Mouse (Mus musculus) frontal cortex, postnatal 25 days (tissue): Measurements from ENCODE around the gene Agbl3.

Experiments
- DNase-seq, 2 experiments: peaks; one replicate each; pipeline ENCODE4 v3.0.0; 2022; ENCODE audit warnings: low spot score in 2 of 2

The Agbl3 gene

DNA sequence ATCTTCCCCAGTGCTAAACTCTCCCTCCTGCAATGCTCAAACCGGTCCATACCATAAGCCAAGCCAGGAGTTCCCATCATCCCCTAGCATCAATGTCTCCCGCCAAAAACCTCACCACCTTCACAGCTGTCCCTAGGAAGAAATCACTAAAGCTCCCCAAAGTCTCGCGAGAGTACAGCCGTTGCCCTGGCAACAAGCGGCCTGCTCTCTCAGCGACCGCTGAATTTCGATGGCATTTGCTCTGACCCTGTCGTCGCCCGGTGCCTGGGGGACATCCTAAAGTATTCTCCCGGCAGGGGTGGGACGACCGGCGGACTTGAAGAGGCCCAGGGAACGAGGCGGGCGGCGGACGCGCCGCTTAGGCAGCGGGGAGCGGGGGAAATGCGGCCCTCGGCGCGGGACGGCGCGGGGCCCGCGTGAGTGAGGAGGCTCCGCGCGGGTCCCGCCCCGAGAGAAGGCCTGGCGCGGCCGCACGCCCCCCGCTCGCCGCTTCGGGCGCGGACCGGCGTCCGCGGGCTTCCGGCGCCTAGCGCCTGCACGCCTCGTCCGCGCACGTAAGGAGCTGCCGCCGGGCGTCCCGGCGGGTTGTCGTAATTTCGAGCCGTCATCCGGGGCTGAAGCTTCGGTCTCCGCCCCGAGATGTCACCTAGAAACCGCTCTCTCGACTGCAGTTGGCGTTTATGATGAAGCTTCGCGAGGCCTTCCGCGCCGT is at the start of gene Agbl3:
Gene Agbl3, plus strand, starts transcription at position 202 of the 712 bp plus-strand sequence.
- DNase-seq: peak; percentile 88 to 92

DNA sequence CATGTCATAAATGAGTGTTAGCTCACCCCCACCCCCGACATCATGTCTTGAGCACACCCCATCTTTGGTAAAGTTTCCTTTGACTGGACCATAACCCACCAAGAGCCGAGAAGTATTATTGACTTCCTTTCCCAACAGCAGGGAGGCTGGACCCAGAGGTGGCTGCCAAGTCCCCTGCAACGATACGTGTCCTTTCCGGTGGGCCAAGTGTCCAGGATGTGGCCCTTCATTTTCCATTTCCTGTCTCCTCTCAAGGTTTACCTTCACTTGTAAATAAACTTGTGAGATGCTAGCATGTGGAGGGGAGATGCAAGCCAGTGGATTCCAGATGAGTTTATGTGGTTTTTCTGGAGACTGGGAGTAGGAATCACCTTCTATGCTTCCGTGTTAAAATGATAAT is 49.2 kb upstream of the Agbl3 start:
- DNase-seq: no peak

DNA sequence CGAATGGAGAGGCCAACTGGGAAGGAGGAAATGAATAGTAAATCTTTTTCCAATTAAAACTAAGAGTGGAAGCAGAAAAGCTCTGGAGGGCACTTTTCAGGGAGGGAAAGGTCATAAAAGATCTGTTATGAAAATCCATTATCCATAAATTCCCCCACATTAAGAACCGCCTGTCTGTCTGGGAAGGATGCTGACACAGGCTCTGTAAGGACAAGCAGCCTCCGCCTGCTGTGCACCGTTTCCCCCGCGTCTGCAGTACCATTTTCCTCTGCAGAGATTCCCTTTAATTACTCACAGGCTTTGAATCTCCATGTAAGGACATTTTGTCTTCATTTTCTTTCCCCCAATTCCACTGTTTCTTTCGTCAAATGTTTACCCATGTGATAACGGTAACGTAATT is 48.7 kb upstream of the Agbl3 start:
- no peak for DNase-seq

DNA sequence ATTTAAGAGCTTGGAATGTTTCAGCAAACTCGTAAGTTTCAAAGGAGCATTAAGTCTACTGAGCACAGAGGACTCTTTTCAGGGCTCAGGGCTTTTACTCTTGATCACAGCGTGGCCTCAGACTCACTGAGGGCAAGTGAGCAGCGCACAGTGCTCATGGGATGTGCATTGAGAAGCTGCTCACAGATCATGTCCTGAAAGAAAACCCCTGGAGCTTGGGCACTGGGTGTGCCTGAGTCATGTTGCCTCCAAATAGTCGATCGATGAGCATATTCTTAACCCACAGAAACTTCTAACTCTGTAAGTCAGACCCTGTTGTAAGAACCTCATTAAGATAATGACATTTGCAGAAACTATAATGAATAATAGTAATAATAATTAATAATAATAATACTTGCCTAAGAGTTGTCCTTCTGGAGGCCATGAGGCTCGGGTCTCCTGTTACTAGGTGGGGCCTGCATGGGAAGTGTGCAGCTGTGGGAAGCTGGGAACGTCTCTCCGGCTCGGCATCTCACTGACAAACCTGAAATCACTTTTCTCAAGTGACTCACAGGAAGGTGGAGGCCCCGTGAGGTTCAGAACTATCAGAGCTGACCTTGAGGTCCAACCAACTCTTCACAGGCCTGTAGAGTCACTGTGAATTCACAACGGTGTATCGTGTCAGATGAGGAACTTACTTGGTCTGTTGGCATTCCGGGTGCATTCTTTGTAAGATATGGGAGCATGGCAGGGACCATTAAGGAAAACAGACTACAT is 45.1 kb upstream of the Agbl3 start:
- DNase-seq: no peak

DNA sequence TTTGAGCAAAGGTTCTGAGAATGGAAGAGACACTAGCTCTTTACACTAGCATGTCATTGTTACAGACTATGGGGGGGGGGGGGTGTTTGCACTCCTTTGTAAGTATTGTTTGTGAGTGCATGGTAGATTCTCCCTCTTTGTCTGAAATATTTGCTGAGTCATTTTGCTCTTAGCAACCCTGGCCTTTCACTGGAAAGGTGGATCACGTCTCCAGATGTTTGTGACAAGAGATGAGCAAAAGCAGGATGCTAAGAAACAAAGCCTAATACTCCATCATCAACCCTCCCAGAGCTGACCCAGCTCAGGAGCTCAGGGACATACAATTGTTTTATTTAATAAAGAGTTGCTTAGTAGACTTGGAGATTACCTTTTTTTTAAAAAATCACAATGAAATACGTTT is 43.3 kb upstream of the Agbl3 start:
- DNase-seq: no peak

DNA sequence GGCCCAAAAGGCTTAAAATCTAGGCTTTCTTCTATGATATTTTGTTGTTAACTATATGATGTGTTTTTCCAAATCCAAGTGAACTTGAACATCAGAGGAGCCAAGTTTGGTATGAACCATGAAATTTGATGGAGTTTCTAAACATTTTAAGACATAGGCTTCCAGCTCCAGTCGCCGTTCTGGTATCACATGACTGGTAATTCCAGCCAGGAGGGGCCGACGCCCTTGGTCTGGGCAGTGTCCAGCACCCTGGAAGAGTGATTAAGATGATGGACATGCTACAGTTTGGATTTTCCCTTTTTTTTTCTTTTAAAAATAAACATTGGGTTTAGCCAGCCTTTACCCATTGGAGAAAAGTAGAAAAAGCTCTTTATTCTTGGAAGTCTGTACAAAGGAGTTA is 36.3 kb upstream of the Agbl3 start:
- DNase-seq: no peak

DNA sequence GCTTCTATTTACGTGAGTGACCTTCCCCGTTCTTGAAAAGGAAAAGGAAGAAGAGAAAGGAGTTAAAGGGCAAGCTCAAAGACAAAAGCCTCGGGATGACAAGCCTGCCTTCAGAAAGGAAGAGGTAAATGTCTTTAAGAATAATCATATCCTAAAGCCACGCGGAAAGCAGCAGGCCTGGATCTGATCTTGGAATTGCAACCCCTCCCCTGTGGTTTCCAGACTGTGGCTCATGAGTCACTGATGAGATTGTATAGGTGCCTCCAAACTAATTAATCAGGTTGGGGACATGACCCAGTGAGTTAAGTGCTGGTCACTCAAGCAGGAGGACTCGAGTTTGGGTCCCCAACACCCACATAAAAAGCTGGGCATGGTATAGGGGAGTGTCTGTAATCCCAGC is 32.4 kb upstream of the Agbl3 start:
- no peak for DNase-seq

DNA sequence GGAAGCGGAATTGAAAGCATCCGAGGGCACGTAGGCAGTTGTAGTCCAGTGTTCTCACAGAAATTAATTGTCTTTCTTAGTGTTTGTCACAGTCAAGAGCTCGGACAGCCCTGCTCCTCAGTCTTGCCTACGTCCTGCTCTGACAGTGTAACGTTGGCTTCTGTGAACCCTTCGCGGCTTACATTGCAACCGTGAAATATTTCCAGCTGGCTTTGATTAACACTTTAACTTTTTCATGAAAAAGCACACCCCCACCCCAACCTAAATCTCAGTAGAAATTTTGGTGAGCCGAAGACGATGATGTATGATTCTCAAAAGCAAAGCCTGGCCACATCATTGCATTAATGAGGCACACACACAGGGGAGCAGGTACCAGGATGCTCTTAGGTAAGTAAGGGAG is 31.7 kb upstream of the Agbl3 start:
- DNase-seq: no peak

DNA sequence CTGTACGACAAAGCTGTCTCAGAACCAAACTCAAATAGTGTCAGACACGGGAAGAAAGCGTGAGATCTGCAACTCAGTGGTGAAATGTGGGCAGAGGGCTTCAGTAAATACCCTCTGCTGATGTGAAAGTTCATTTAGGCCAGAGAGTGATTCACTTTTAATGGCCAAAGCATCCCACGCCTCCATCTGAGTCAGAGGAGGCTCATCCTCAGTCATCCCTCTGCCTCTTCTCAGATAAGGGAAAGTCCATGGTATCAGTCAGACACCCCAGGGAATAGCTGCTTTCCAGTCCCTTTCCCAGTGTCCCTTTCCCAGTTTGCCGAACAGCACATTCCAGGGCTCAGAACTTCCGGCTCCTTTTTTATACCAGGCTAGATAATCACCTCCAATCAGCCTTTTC is 30.7 kb upstream of the Agbl3 start:
- DNase-seq: no peak

DNA sequence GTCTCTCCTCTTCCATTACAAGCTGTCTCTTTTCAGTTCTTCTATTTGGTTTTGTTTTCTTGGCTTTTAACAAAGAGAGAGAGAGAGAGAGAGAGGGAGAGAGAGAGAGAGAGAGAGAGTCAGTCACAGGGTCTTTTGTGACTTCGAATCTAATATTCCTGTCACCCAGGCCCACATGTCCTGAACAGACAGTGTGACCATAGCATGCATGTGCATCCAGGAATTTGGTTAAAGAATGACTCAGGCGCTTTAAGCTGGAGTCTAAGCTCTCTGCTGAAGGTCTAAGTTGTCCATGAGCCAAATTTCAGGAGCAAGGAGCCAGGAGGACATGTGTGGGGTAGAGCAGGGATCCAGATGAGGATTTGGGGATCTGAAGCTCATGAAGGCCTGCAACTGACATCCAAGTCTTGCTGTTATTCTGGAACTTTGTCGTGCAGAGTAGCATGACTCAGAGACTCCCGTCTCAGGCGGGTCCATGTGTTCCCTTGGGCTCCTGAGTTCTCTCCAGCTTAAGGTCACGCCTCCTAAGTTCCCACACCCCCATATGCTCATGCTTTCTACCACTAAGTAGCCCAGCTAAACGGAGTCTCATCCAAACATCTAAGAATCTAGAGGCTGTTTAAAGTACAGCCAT is 29.6 kb upstream of the Agbl3 start:
- no peak for DNase-seq

DNA sequence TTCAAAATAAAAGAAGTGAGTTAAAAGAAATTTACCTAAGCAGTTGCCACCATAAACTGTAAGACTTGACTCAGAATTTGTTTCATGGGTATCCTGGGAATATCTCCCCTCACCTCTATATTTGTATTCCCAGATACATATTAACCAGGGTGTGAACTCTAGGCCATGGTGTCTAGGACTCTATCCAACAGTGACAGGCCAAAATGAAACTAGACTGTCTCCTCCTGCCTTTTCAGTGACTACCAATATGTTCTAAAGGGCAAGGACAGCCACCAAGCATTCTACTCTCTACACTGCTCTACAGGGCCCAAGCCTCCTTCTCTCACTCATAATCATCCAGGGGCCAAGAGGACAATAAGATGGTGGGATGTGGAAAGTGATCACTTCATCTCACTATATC is 28.6 kb upstream of the Agbl3 start:
- DNase-seq: no peak

DNA sequence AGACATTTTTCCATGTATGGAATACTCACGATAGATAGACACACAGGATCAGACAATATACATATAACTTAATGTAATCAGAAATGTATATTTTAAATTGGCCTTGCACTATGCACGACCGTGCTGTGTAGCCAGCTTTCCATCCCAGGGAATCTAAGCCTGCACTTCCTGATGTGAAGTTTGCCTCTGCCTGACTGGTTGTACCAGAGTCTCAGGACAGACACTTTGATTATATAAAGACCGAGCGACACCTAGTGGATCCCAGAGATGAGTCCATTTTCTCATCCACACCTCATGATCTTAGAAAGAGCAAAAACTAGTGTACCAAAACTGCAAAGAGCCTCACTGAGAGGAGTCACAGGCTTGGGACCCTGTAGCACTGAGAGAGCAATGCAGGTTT is 25.8 kb upstream of the Agbl3 start:
- DNase-seq: peak; percentile 16 to 48

DNA sequence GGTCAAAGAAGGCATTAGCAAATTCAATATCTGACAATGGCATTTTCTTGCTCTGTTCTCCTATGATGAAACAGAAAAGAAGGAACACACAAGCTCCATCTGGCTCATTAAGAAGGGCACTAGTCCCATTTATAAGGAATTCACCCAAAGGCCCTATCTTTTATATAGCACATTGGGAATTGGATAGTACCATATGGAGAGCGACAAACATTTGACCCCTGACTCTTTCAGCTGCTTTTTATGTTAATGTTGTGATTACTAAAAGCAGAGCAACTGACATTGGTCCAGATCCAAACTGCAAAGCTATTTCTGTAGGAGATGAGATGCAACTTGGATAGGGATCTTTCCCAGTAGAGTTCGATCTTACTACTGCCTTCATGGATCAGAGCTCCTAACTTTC is 21.9 kb upstream of the Agbl3 start:
- no peak for DNase-seq

DNA sequence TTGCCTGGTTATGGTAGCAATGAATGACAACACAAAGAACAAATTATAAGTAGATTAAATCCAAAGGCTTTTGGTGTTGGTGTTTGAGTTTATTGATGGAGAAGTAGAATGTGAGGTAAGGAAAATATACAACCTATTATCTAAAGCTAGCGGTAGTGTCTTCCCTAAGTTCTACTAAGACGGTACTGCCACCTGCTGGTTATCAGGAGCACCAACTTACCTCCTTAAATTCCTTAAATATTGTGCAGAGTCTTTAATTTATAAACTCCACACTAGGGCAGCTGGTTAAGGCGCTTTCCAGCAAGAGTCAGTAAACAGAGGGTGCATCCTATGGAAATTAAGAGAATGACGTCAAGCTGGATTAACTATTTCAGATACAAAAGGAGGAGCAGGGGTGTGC is 20.2 kb upstream of the Agbl3 start:
- peak in 1 of 2 experiments; percentile 13 for DNase-seq

DNA sequence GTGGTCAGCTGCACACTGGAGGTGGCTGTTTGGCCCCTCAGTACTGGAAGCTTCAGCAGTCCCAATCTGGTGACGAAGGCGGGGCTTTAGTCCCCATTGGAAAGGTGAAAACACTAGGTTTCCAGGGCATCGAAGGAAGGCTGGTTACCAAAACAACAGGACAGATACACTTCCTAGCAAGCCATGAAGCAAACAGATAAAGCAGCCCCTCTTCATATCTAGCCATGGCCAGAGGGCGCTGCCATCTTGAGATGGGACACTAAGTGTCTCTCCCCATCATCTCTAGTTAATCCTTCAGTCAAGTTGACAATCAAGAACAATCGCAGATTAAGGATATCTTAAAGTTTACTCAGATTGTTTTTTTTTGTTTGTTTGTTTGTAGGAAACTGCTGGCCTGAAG is 14.5 kb upstream of the Agbl3 start:
- no peak for DNase-seq

DNA sequence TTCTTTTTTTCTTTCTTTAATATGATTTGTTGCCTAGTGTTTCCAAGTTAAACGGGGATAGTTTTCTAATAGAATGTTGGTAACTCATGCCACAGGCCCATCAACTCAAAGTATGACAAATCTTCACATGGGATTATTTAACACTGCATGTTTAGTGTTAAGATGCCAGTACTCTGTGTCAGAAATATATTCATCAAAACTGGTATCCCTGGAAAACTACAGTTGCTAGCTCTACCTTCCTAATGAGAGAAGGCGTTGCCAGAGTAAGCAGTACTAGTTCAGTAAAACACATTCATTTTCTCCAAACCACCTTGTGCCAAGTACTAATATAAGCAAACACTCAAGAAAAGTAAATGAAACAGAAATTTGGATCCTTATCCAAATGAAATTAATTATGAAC is 10.2 kb upstream of the Agbl3 start:
- no peak for DNase-seq

DNA sequence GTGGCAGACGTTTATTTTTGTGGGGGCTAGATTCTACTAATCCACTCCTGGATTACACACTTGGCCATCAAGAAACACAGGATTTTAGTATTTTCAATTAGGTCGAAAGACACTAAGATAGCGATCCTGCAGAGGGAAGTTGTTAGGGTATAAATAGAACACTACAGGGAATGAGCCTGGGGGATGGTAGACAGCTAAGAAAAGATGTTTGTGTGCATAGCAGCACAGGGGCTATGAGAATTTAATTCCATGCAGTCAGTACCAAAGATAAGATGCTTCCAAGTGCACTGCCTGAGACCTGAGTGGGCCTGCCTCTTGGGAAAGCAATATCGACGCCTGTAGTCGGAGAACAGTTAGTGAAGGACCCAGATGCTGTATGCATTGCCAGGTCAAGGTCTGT is 9.7 kb upstream of the Agbl3 start:
- DNase-seq: no peak

DNA sequence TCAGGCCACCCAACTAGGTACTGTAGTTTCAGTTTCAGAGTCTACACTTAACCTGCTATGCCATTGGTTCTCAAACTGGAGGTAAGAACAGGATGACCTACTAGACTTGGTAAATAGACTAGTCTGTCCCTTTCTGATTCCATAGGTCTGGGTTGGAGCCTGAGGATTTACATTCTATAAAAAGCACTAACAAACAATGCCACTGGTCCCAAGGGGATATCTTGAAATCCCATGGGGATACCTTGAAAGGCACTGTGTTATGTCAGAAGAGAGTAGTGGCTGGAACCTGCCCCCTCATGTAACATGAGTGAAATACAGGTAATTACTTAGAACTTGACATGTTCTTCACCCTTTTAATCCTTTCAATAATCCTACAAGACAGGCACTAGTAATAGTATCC is 3.8 kb upstream of the Agbl3 start:
- DNase-seq: no peak

DNA sequence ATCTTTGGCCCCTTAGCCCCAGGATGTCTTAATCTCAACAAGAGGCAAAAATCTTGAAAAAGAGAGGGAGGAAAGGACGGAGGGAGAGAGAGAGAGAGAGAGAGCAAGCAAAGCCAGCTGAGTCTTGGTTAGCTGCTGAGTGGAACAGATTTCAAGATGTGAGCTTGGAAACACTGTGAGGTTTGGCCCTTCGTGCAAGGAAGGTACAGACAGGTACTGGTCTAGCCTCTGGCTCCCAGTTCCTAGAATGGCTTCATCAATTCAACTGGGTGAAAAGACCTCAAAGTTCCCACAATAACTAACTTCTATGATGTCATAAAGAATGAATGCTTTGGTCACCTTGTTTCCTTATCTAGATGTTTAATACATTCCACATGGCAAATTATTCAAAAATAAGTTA is 3.1 kb upstream of the Agbl3 start:
- no peak for DNase-seq

DNA sequence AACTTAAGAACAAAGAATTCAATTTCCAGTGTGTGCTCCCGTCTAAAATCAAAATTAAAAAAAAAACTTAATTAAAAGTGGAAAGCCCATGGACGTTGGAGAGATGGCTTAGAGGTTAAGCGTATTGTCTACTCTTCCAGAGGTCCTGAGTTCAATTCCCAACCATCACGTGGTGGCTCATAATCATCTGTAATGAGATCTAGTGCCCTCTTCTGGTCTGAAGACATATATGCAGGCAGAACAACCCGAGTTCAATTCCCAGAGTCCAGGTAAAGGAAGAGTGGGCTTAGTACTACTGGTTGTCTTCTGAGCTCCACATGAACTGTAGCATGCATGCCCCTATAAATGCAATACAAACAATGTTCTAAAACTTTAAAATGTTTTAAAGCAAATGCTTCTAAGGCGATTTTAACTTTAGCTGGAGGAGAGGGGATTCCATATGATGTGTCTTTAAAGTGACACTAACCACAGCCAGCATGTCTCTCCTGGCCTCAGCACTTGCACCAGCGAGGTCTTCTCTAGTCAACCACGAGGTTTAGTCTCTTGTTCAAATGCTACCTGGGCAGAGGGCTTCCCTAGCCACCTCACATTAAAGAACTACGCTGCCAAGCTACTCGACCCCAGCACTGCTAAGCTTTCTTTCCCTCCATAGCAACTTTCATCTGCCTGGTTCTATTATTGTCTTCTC is 2.1 kb upstream of the Agbl3 start:
- no peak for DNase-seq

DNA sequence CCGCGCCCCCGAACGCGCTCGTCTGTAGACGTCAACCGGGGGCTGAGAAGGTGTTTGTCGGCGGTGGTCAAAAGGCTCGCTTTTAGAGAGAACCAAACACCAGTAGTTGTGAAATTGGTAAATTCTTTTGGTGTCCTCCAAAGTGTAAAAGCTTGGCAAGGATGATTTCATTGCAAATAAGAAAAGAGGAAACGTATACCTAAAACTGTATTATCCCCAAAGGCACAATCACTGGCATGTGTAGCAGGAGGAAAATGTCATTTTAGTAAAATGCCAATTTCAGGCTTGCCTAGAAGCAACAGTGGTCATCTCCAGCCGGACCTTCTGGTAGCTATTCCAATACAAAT is 684 bp downstream of the Agbl3 start:
- DNase-seq: no peak

DNA sequence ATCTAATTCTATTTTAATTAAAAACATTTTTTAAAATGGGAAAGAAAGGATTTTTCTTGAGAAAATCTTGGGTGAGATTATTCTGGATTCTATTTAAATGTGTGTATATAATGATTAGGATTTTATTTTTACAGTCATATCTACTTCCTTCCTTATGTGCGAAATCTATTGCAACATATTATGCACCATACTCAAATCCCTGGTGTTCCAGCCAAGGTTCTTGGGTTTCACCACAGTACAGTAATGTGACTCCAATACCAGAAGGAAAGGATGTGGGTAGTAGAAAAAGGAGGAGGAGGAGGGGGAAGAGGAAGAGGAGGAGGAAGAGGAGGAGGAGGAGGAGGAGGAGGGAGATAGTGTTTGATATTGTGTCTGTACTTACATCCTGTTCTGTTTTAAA is 2.3 kb downstream of the Agbl3 start:
- DNase-seq: no peak

DNA sequence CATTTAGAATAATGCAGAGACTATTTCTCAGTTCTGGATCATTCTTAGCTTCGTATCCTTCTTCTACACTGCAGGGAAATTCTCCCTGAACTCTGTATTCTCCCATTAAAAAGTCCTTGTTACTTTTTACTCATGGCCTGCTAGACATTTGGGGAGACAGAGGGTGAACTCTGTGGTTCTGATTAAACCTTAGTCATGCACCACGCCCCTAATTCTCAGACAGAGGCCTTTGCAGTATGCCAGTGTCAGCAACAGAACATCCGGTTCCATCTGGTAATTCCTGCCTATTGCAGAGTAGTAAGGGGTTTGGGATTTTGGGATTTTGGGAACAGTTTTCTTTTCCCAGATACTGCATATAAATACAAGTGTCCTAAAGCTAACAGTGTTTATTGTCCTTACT is 16.6 kb downstream of the Agbl3 start:
- DNase-seq: no peak
